Mouse (Mus musculus): ENCODE results near the gene Sp7.

Sp7 gene

GRCm38 (mm10) chr15:102388942-102389341, 22.0 kb upstream of the Sp7 start:
- in situ Hi-C loops (cut with MseI, MboI), result loop anchor here in 1 of 2 experiments (5.0 kb wide), 1 partner anchor 33 kb away; no protein-coding TSS in a partner anchor

GRCm38 (mm10) chr15:102386640-102387039, 19.7 kb upstream of the Sp7 start:
- in situ Hi-C loops (cut with MseI, MboI), result loop anchor here in 1 of 2 experiments (5.0 kb wide), 1 partner anchor 36 kb away; no protein-coding TSS in a partner anchor

- in situ Hi-C loops (cut with MseI, MboI), result loop anchor here in 1 of 2 experiments (5.0 kb wide), 1 partner anchor 54 kb away; no protein-coding TSS in a partner anchor
Observed at GRCm38 (mm10) chr15:102383671-102384070, 16.7 kb upstream of the Sp7 start.

- in situ Hi-C loops (cut with MseI, MboI), result loop anchor here in 1 of 2 experiments (5.0 kb wide), 1 partner anchor 56 kb away; no protein-coding TSS in a partner anchor
Observed at GRCm38 (mm10) chr15:102381575-102381974, 14.6 kb upstream of the Sp7 start.

GRCm38 (mm10) chr15:102377810-102378262, 10.9 kb upstream of the Sp7 start:
- in situ Hi-C loops (cut with MseI, MboI), result no loop called here

GRCm38 (mm10) chr15:102377163-102377543, 10.2 kb upstream of the Sp7 start:
- in situ Hi-C loops (cut with MseI, MboI), result no loop called here

GRCm38 (mm10) chr15:102376453-102377162, 9.6 kb upstream of the Sp7 start:
- in situ Hi-C loops (cut with MseI, MboI), result no loop called here

GRCm38 (mm10) chr15:102370727-102371126, 3.7 kb upstream of the Sp7 start:
- in situ Hi-C loops (cut with MseI, MboI), result no loop called here

- in situ Hi-C loops (cut with MseI, MboI), result no loop called here
Observed at GRCm38 (mm10) chr15:102369972-102370371, 3.0 kb upstream of the Sp7 start.

GRCm38 (mm10) chr15:102366238-102366637, 744 bp downstream of the Sp7 start:
- in situ Hi-C loops (cut with MseI, MboI), result no loop called here

- in situ Hi-C loops (cut with MseI, MboI), result no loop called here
Observed at GRCm38 (mm10) chr15:102364678-102365077, 2.3 kb downstream of the Sp7 start.

GRCm38 (mm10) chr15:102362648-102363047, 4.3 kb downstream of the Sp7 start:
- in situ Hi-C loops (cut with MseI, MboI), result no loop called here

GRCm38 (mm10) chr15:102358834-102359233, 8.1 kb downstream of the Sp7 start:
- in situ Hi-C loops (cut with MseI, MboI), result no loop called here

- in situ Hi-C loops (cut with MseI, MboI), result no loop called here
Observed at GRCm38 (mm10) chr15:102358126-102358525, 8.9 kb downstream of the Sp7 start.

GRCm38 (mm10) chr15:102356501-102357325, 10.3 kb downstream of the Sp7 start:
- in situ Hi-C loops (cut with MseI, MboI), result no loop called here

- in situ Hi-C loops (cut with MseI, MboI), result no loop called here
Observed at GRCm38 (mm10) chr15:102355871-102356441, 11.0 kb downstream of the Sp7 start.

GRCm38 (mm10) chr15:102355134-102355870, 11.7 kb downstream of the Sp7 start:
- in situ Hi-C loops (cut with MseI, MboI), result no loop called here

- in situ Hi-C loops (cut with MseI, MboI), result no loop called here
Observed at GRCm38 (mm10) chr15:102353986-102354385, 13.0 kb downstream of the Sp7 start.

GRCm38 (mm10) chr15:102352177-102352576, 14.8 kb downstream of the Sp7 start:
- in situ Hi-C loops (cut with MseI, MboI), result no loop called here

GRCm38 (mm10) chr15:102350942-102351291, 16.1 kb downstream of the Sp7 start:
- in situ Hi-C loops (cut with MseI, MboI), result no loop called here

- in situ Hi-C loops (cut with MseI, MboI), result no loop called here
Observed at GRCm38 (mm10) chr15:102350138-102350941, 16.6 kb downstream of the Sp7 start, which contains the start of gene Aaas. Gene Aaas (minus strand): TSS chr15:102350771.
